ENCODE assay signal across 8 mouse cellular contexts in genomic region chr15:100686989-100687388, GRCm38 (mm10). TPM values are rescaled to one million over a fixed set of nuclear protein-coding genes. Genes with fewer than 3 reads are reported as not detected.
DNase-seq lines count a peak whose midpoint lies in the region; ATAC-seq lines count a peak whose summit lies in the region.

No protein-coding gene starts in this region.

- 25% methylated on average over 12 of the region's 12 CpGs for WGBS in kidney, embryonic 14.5 days
- WGBS in intestine, embryonic 15.5 days: 38% methylated on average over 12 of the region's 12 CpGs

- H3K9ac ChIP-seq in kidney, embryonic 14.5 days (ENCODE audit: low read depth, low read length): no peak overlapping the region
- H3K9ac ChIP-seq in intestine, embryonic 15.5 days: no peak overlapping the region

- no peak overlapping the region for H3K27ac ChIP-seq in kidney, embryonic 14.5 days (ENCODE audit: low read depth, low read length)
- H3K27ac ChIP-seq in intestine, embryonic 15.5 days: no peak overlapping the region

- no peak overlapping the region for H3K4me3 ChIP-seq in kidney, embryonic 14.5 days (ENCODE audit: low read length)
- no peak overlapping the region for H3K4me3 ChIP-seq in intestine, embryonic 15.5 days (replicated peaks)

- peaks cover 8% of the 10 kb centered on the region for H3K4me1 ChIP-seq in kidney, embryonic 14.5 days (ENCODE audit: control insufficient read depth, insufficient read depth, low read length)
- H3K4me1 ChIP-seq in intestine, embryonic 15.5 days (replicated peaks): peaks cover 15% of the 10 kb centered on the region

- no peaks in the 10 kb centered on the region for H3K27me3 ChIP-seq in kidney, embryonic 14.5 days (ENCODE audit: control insufficient read depth, insufficient read depth, low read length)
- H3K27me3 ChIP-seq in intestine, embryonic 15.5 days (replicated peaks): no peaks in the 10 kb centered on the region
- no peaks in the 10 kb centered on the region; the same call in 1 of the 2 replicates for H3K27me3 ChIP-seq in splenic B cell, adult 2 months (ENCODE audit: control insufficient read depth, insufficient read depth, low read length, poor library complexity, severe bottlenecking)

- ATAC-seq in kidney, embryonic 14.5 days (ENCODE audit: low FRiP score, low TSS enrichment): 0 out of 2 replicates have a peak, but pooled peaks have one; percentile 41
- peak; percentile 66 for ATAC-seq in intestine, embryonic 15.5 days

- H3K36me3 ChIP-seq in kidney, embryonic 14.5 days (ENCODE audit: control insufficient read depth, insufficient read depth, low read length): no peaks in the 10 kb centered on the region
- no peaks in the 10 kb centered on the region for H3K36me3 ChIP-seq in intestine, embryonic 15.5 days
- no peaks in the 10 kb centered on the region for H3K36me3 ChIP-seq in splenic B cell, adult 2 months (ENCODE audit: control insufficient read depth, insufficient read depth, low read length, poor library complexity, severe bottlenecking)

- peaks cover 11% of the 10 kb centered on the region for H3K9me3 ChIP-seq in kidney, embryonic 14.5 days (ENCODE audit: control insufficient read depth, low read length)
- H3K9me3 ChIP-seq in intestine, embryonic 15.5 days: no peaks in the 10 kb centered on the region

- peak overlapping the region; percentile 19; the same call in 1 of the 2 replicates for H3K4me2 ChIP-seq in kidney, embryonic 14.5 days (replicated peaks; ENCODE audit: low read depth, low read length)
- H3K4me2 ChIP-seq in intestine, embryonic 15.5 days (replicated peaks): peak overlapping the region; percentile 27

- DNase-seq in kidney, adult 8-10 months: no peak
- peak; percentile 88 for DNase-seq in NIH3T3 (ENCODE audit: low read depth)
- peak; percentile 54 for DNase-seq in splenic B cell, adult 2 months (ENCODE audit: low read depth, low spot score)
- no peak for DNase-seq in gastrocnemius, adult 18-20 months (ENCODE audit: low spot score)
- DNase-seq in lung, postnatal 10 days: no peak
- DNase-seq in layer of hippocampus, adult 9-10 months (ENCODE audit: low spot score): no peak

RNA-seq across cellular contexts. Expression of gene Cela1, which starts 0.7 kb away (rescaled TPM):
- 9.4 and 9.9 TPM in 2 replicates for polyA plus RNA-seq in kidney, embryonic 14.5 days (2014; fragmentation: Nextera tagmentation; extraction: Ambion mirVana)
- 104 and 271 TPM in 2 replicates for polyA plus RNA-seq in intestine, embryonic 15.5 days (2015; fragmentation: Nextera tagmentation; extraction: Ambion mirVana)
- 1 to 10 TPM; 1.2 TPM for total RNA-seq in gastrocnemius, adult 18-20 months (2021)

RNA-seq across cellular contexts. Expression of gene Bin2, which starts 17.6 kb away (rescaled TPM):
- polyA plus RNA-seq in kidney, embryonic 14.5 days (2014; fragmentation: Nextera tagmentation; extraction: Ambion mirVana): 2.1 and 2.4 TPM in 2 replicates
- polyA plus RNA-seq in intestine, embryonic 15.5 days (2015; fragmentation: Nextera tagmentation; extraction: Ambion mirVana): 6.7 and 7.2 TPM in 2 replicates
- total RNA-seq in gastrocnemius, adult 18-20 months (2021): under 1 TPM; 0.37 to 0.50 TPM

RNA-seq across cellular contexts. Expression of gene Galnt6, which starts 42.2 kb away (rescaled TPM):
- 0.16 and 0.17 TPM in 2 replicates for polyA plus RNA-seq in kidney, embryonic 14.5 days (2014; fragmentation: Nextera tagmentation; extraction: Ambion mirVana)
- polyA plus RNA-seq in intestine, embryonic 15.5 days (2015; fragmentation: Nextera tagmentation; extraction: Ambion mirVana): 4.2 and 4.3 TPM in 2 replicates
- under 1 TPM in 1 of 2 experiments, not detected in 1; 0.12 TPM for total RNA-seq in gastrocnemius, adult 18-20 months (2021)

RNA-seq across cellular contexts. Expression of gene Smagp, which starts 50.2 kb away (rescaled TPM):
- 26.4 and 28.4 TPM in 2 replicates for polyA plus RNA-seq in kidney, embryonic 14.5 days (2014; fragmentation: Nextera tagmentation; extraction: Ambion mirVana)
- polyA plus RNA-seq in intestine, embryonic 15.5 days (2015; fragmentation: Nextera tagmentation; extraction: Ambion mirVana): 37.7 and 41.2 TPM in 2 replicates
- total RNA-seq in gastrocnemius, adult 18-20 months (2021): 1 to 10 TPM; 2.4 to 4.6 TPM

Comparison
In these comparisons a context has a peak if more than half of its experiments do, and no peak if none do; other contexts are left out.
1. DNase-seq: peak in NIH3T3 (single experiment) and splenic B cell, adult 2 months (single experiment); none in kidney, adult 8-10 months (0 of 2), gastrocnemius, adult 18-20 months (single experiment), lung, postnatal 10 days (single experiment) and layer of hippocampus, adult 9-10 months (single experiment).